Mouse (Mus musculus) CH12F3 (cell line): ENCODE measurements around the gene B3gnt2.

ENCODE experiments used
- in situ Hi-C: fragments of 300-500 bp; cut with MboI; formaldehyde crosslinking; loops from 2 replicates; pipeline ENCODE4 v1.14.3; 2020; ENCODE audit warnings: low sequenced_read_pairs

B3gnt2 gene

GRCm38 (mm10) chr11:22860335-22861227 is at the start of gene B3gnt2:
B3gnt2 (minus strand) TSS chr11:22860961.
- in situ Hi-C loops, result loop anchor here (5.0 kb wide), 1 partner anchor 92 kb away; no protein-coding TSS in a partner anchor

GRCm38 (mm10) chr11:22906453-22906865 is 45.7 kb upstream of the B3gnt2 start:
- in situ Hi-C loops, result no loop called here

- in situ Hi-C loops, result no loop called here
Measured at GRCm38 (mm10) chr11:22902923-22903322, 42.2 kb upstream of the B3gnt2 start.

GRCm38 (mm10) chr11:22900041-22900440 is 39.3 kb upstream of the B3gnt2 start:
- in situ Hi-C loops, result no loop called here

GRCm38 (mm10) chr11:22897642-22898041 is 36.9 kb upstream of the B3gnt2 start:
- in situ Hi-C loops, result no loop called here

- in situ Hi-C loops, result no loop called here
Measured at GRCm38 (mm10) chr11:22897127-22897526, 36.4 kb upstream of the B3gnt2 start.

- in situ Hi-C loops, result no loop called here
Measured at GRCm38 (mm10) chr11:22893075-22893474, 32.3 kb upstream of the B3gnt2 start.

GRCm38 (mm10) chr11:22892466-22892865 is 31.7 kb upstream of the B3gnt2 start:
- in situ Hi-C loops, result no loop called here

- in situ Hi-C loops, result no loop called here
Measured at GRCm38 (mm10) chr11:22891876-22892275, 31.1 kb upstream of the B3gnt2 start.

GRCm38 (mm10) chr11:22891242-22891641 is 30.5 kb upstream of the B3gnt2 start:
- in situ Hi-C loops, result no loop called here

- in situ Hi-C loops, result no loop called here
Measured at GRCm38 (mm10) chr11:22889224-22889623, 28.5 kb upstream of the B3gnt2 start.

- in situ Hi-C loops, result no loop called here
Measured at GRCm38 (mm10) chr11:22886991-22887390, 26.2 kb upstream of the B3gnt2 start.

- in situ Hi-C loops, result no loop called here
Measured at GRCm38 (mm10) chr11:22885350-22885749, 24.6 kb upstream of the B3gnt2 start.

- in situ Hi-C loops, result no loop called here
Measured at GRCm38 (mm10) chr11:22883676-22884075, 22.9 kb upstream of the B3gnt2 start.

GRCm38 (mm10) chr11:22882926-22883325 is 22.2 kb upstream of the B3gnt2 start:
- in situ Hi-C loops, result no loop called here

- in situ Hi-C loops, result no loop called here
Measured at GRCm38 (mm10) chr11:22880383-22881172, 19.8 kb upstream of the B3gnt2 start.

GRCm38 (mm10) chr11:22879645-22880044 is 18.9 kb upstream of the B3gnt2 start:
- in situ Hi-C loops, result no loop called here

- in situ Hi-C loops, result no loop called here
Measured at GRCm38 (mm10) chr11:22876680-22877330, 16.0 kb upstream of the B3gnt2 start.

- in situ Hi-C loops, result no loop called here
Measured at GRCm38 (mm10) chr11:22875279-22875678, 14.5 kb upstream of the B3gnt2 start.

- in situ Hi-C loops, result no loop called here
Measured at GRCm38 (mm10) chr11:22874747-22875146, 14.0 kb upstream of the B3gnt2 start.

GRCm38 (mm10) chr11:22873383-22873782 is 12.6 kb upstream of the B3gnt2 start:
- in situ Hi-C loops, result no loop called here
